Mouse (Mus musculus) heart, adult 2 months (tissue): Measurements from ENCODE around the gene Bace1.

Source experiments
- CTCF ChIP-seq: fragments of 200-600 bp; IDR thresholded peaks from 2 replicates; pipeline ENCODE4 v1.8.1; 2022; ENCODE audit warnings: antibody characterized with exemption, mild to moderate bottlenecking, moderate library complexity
- EP300 ChIP-seq: fragments of 200-500 bp; IDR thresholded peaks from 2 replicates; pipeline ENCODE4 v1.6.1; 2011; ENCODE audit warnings: low read depth, low read length, control low read depth; ENCODE audit not compliant: insufficient read depth
- POLR2A ChIP-seq: fragments of 200-500 bp; IDR thresholded peaks from 2 replicates; pipeline ENCODE4 v1.6.1; 2011; ENCODE audit warnings: mild to moderate bottlenecking, low read depth, low read length, control low read depth; ENCODE audit not compliant: insufficient read depth

DNA sequence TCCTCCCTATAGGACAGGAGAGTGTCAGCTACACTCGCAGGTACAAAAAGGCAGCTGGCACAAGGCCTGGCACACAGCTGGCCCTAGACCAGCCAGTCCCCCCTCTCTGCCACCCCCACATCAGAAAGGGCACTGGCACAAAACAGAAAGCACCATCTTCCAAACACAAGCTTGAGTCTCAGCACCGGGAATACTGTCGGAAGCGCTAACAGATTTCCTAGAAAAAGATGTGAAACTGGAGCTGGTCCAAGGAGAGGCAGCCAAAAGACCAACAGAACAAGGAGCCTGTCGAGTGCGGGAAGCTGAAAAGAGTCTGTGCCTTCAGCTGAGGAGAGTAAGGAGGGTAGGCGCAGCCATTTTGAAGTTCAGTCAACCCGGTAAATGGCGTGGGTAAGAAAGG is 23.3 kb upstream of the Bace1 start:
- TF ChIP-seq CTCF (no peak), POLR2A (no peak), EP300 (no peak)
